Mouse (Mus musculus) layer of hippocampus, adult 9-11 months (tissue): ENCODE data around the gene Ralb.

ENCODE experiments used
- DNase-seq: peaks from one replicate; pipeline ENCODE4 v3.0.0; 2022

Gene Ralb

GRCm38 (mm10) chr1:119490765-119491164, 13.8 kb downstream of the Ralb start:
- no peak for DNase-seq

- DNase-seq, result no peak
Observed at GRCm38 (mm10) chr1:119487917-119488590, 16.5 kb downstream of the Ralb start.

GRCm38 (mm10) chr1:119485825-119486224, 18.8 kb downstream of the Ralb start:
- no peak for DNase-seq

- DNase-seq, result no peak
Observed at GRCm38 (mm10) chr1:119484457-119484856, 20.1 kb downstream of the Ralb start.

GRCm38 (mm10) chr1:119482891-119483290, 21.7 kb downstream of the Ralb start:
- DNase-seq, result no peak

- DNase-seq, result no peak
Observed at GRCm38 (mm10) chr1:119481205-119481932, 23.2 kb downstream of the Ralb start.

- peak; percentile 55 for DNase-seq
Observed at GRCm38 (mm10) chr1:119480678-119481077, 23.9 kb downstream of the Ralb start.

- DNase-seq, result no peak
Observed at GRCm38 (mm10) chr1:119479641-119480040, 25.0 kb downstream of the Ralb start.

GRCm38 (mm10) chr1:119476905-119477353, 27.7 kb downstream of the Ralb start:
- DNase-seq, result no peak

GRCm38 (mm10) chr1:119474671-119475070, 29.9 kb downstream of the Ralb start:
- peak; percentile 60 for DNase-seq

GRCm38 (mm10) chr1:119472648-119473047, 31.9 kb downstream of the Ralb start:
- no peak for DNase-seq

GRCm38 (mm10) chr1:119471793-119472396, 32.7 kb downstream of the Ralb start:
- no peak for DNase-seq

- no peak for DNase-seq
Observed at GRCm38 (mm10) chr1:119463386-119463785, 41.2 kb downstream of the Ralb start.

- no peak for DNase-seq
Observed at GRCm38 (mm10) chr1:119460062-119460461, 44.5 kb downstream of the Ralb start.

GRCm38 (mm10) chr1:119457993-119458605, 46.5 kb downstream of the Ralb start:
- DNase-seq, result peak; percentile 40

GRCm38 (mm10) chr1:119457528-119457855, 47.1 kb downstream of the Ralb start:
- no peak for DNase-seq

GRCm38 (mm10) chr1:119456671-119457527, 47.7 kb downstream of the Ralb start:
- no peak for DNase-seq

GRCm38 (mm10) chr1:119453731-119454130, 50.9 kb downstream of the Ralb start:
- DNase-seq, result no peak

- no peak for DNase-seq
Observed at GRCm38 (mm10) chr1:119451417-119451816, 53.2 kb downstream of the Ralb start.

GRCm38 (mm10) chr1:119450651-119451345, 53.8 kb downstream of the Ralb start:
- no peak for DNase-seq

- DNase-seq, result no peak
Observed at GRCm38 (mm10) chr1:119446753-119447283, 57.8 kb downstream of the Ralb start.
